Comparison of ENCODE assay signal across 28 mouse cellular contexts in the genomic region with DNA sequence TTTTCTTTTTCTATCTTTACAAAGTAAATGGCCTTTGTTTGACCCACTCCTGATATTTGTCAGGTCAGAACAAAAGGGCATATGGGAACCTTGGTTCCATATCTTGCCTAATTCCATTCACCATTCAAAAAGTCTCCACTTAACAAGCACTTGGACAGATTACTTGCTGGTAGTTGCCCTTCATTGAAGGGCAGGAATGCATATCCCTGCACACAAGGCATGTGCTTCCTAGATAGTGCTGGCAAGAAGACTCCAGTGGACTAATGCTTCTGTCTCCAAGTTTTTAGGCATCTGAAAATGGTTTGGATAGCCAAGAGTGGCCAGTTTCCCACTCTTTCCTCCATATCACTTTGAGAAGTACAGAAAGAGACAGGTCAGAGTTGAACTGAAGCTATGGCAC. TPM values are rescaled to one million over a fixed set of nuclear protein-coding genes. Genes with fewer than 3 reads are reported as not detected.
DNase-seq lines count a peak whose midpoint lies in the region; TF ChIP-seq lines count a peak whose summit lies in the region.
"Had no signal": no experiment of that assay in that cellular context is flagged by ENCODE, and none has a peak within 500 bp of the region (broad histone marks: within the 10 kb centered on the region; RNA-seq: fewer than 3 reads in every experiment).

No protein-coding gene starts in this region.

- TF ChIP-seq POLR2A in kidney, adult 2 months (IDR thresholded peaks at IDR 0.05; ENCODE audit: low read depth, low read length) = no peak

- peaks cover 3% of the 10 kb centered on the region; the same call in 1 of the 2 replicates for H3K4me1 ChIP-seq in kidney, adult 2 months (ENCODE audit: control insufficient read depth, insufficient read depth, low read length)
- H3K4me1 ChIP-seq: embryonic facial prominence, embryonic 12.5 days; forebrain, embryonic 12.5 days; heart, embryonic 12.5 days; hindbrain, embryonic 15.5 days had no signal

- H3K27ac ChIP-seq in kidney, adult 2 months (ENCODE audit: insufficient read depth, low read depth, low read length) = peak overlapping the region; percentile 82; the same call in 1 of the 2 replicates
- H3K27ac ChIP-seq: embryonic facial prominence, embryonic 12.5 days; forebrain, embryonic 12.5 days; heart, adult 2 months; hindbrain, embryonic 15.5 days had no signal

- peak; percentile 12 to 27 for DNase-seq in adrenal gland, adult (ENCODE audit: inconsistent age in 2 of 2, low spot score in 1 of 2)
- DNase-seq in adrenal gland, postnatal 10 days = no peak
- DNase-seq in kidney, adult 2 months = peak; percentile 38
- DNase-seq in kidney, postnatal 14 days = no peak
- DNase-seq in Muller cell, postnatal 12 days (ENCODE audit: inconsistent ontology term) = peak; percentile 53
- peak; percentile 26 for DNase-seq in gonadal fat pad, adult 2 months (ENCODE audit: low read depth)
- DNase-seq in T-cell, adult 2 months (ENCODE audit: low spot score) = no peak
- DNase-seq: adrenal gland, adult 8-10 months; B cell, adult 2 months; cerebellum, adult 11-12 months; cerebellum, adult 9-10 months; cerebellum, postnatal 25 days; forebrain, postnatal 0 days; heart, adult 2 months; heart, postnatal 36 days had no signal

- H3K27me3 ChIP-seq in kidney, adult 2 months (replicated peaks; ENCODE audit: control insufficient read depth, insufficient read depth, low read length) = no peaks in the 10 kb centered on the region
- H3K27me3 ChIP-seq: embryonic facial prominence, embryonic 12.5 days; forebrain, embryonic 12.5 days; heart, embryonic 12.5 days; hindbrain, embryonic 15.5 days had no signal

- H3K4me3 ChIP-seq in kidney, adult 2 months (ENCODE audit: insufficient read depth, low read depth, low read length) = no peak overlapping the region
- H3K4me3 ChIP-seq: embryonic facial prominence, embryonic 12.5 days; forebrain, embryonic 12.5 days; heart, adult 2 months; heart, embryonic 12.5 days; hindbrain, embryonic 15.5 days had no signal

- TF ChIP-seq CTCF in kidney, adult 2 months (conservative IDR thresholded peaks at IDR 0.05; ENCODE audit: insufficient read depth, insufficient read length, low read depth, low read length) = no peak

- H3K36me3 ChIP-seq in kidney, adult 2 months (ENCODE audit: control insufficient read depth, insufficient read depth, low read length) = no peaks in the 10 kb centered on the region
- H3K36me3 ChIP-seq: embryonic facial prominence, embryonic 12.5 days; forebrain, embryonic 12.5 days; G1E; heart, embryonic 12.5 days; hindbrain, embryonic 15.5 days had no signal

RNA-seq across cellular contexts. Expression of gene Ugt2a1, which starts 8.7 kb away (rescaled TPM):
- not detected for total RNA-seq in adrenal gland, postnatal 10 days (2021)
- not detected in 2 replicates for polyA plus RNA-seq in kidney, adult 2 months (2012; rRNA removed)
- not detected in 2 replicates for polyA plus RNA-seq in gonadal fat pad, adult 2 months (2012; rRNA removed)
- total RNA-seq: adrenal gland, adult 8-10 months; adrenal gland, postnatal 4 days; forebrain, postnatal 0 days; G1E; gastrocnemius, adult 8-10 months; gastrocnemius, postnatal 4 days; heart, adult 2 months; heart, postnatal 36 days had no signal
- polyA plus RNA-seq: brain, embryonic 14.5 days; CD4-positive, CD25-positive, alpha-beta regulatory T cell, adult 4 months; cortical plate, adult 2 months; forebrain, postnatal 0 days; G1E; heart, adult 2 months; heart, embryonic 12.5 days; heart, embryonic 16.5 days; hindbrain, embryonic 11.5 days; hindbrain, embryonic 15.5 days had no signal

RNA-seq across cellular contexts. Expression of gene Gm43638, which starts 12.7 kb away (rescaled TPM):
- total RNA-seq in adrenal gland, postnatal 10 days (2021) = not detected
- not detected in 2 replicates for polyA plus RNA-seq in kidney, adult 2 months (2012; rRNA removed)
- polyA plus RNA-seq in gonadal fat pad, adult 2 months (2012; rRNA removed) = not detected in 2 replicates
- total RNA-seq: adrenal gland, adult 8-10 months; adrenal gland, postnatal 4 days; forebrain, postnatal 0 days; G1E; gastrocnemius, adult 8-10 months; gastrocnemius, postnatal 4 days; heart, adult 2 months; heart, postnatal 36 days had no signal
- polyA plus RNA-seq: brain, embryonic 14.5 days; CD4-positive, CD25-positive, alpha-beta regulatory T cell, adult 4 months; cortical plate, adult 2 months; embryonic facial prominence, embryonic 12.5 days; forebrain, embryonic 12.5 days; forebrain, postnatal 0 days; G1E; heart, adult 2 months; heart, embryonic 12.5 days; heart, embryonic 16.5 days; hindbrain, embryonic 11.5 days; hindbrain, embryonic 15.5 days had no signal

RNA-seq across cellular contexts. Expression of gene Ugt2a2, which starts 17.3 kb away (rescaled TPM):
- total RNA-seq in adrenal gland, postnatal 10 days (2021) = not detected
- not detected in 2 replicates for polyA plus RNA-seq in kidney, adult 2 months (2012; rRNA removed)
- polyA plus RNA-seq in gonadal fat pad, adult 2 months (2012; rRNA removed) = 0.04 TPM in 1 of 2 replicates, not detected in the other
- total RNA-seq: adrenal gland, postnatal 4 days; forebrain, postnatal 0 days; G1E; gastrocnemius, adult 8-10 months; gastrocnemius, postnatal 4 days; heart, adult 2 months; heart, postnatal 36 days had no signal
- polyA plus RNA-seq: brain, embryonic 14.5 days; CD4-positive, CD25-positive, alpha-beta regulatory T cell, adult 4 months; cortical plate, adult 2 months; embryonic facial prominence, embryonic 12.5 days; forebrain, embryonic 12.5 days; forebrain, postnatal 0 days; G1E; heart, adult 2 months; heart, embryonic 12.5 days; heart, embryonic 16.5 days; hindbrain, embryonic 11.5 days; hindbrain, embryonic 15.5 days had no signal

RNA-seq across cellular contexts. Expression of gene Sult1b1, which starts 38.7 kb away (rescaled TPM):
- under 1 TPM; 0.30 to 0.84 TPM for total RNA-seq in adrenal gland, postnatal 10 days (2021)
- 0.72 and 0.92 TPM in 2 replicates for polyA plus RNA-seq in kidney, adult 2 months (2012; rRNA removed)
- 0.05 TPM in 1 of 2 replicates, not detected in the other for polyA plus RNA-seq in gonadal fat pad, adult 2 months (2012; rRNA removed)
- total RNA-seq: adrenal gland, adult 8-10 months; forebrain, postnatal 0 days; gastrocnemius, adult 8-10 months; gastrocnemius, postnatal 4 days; heart, adult 2 months; heart, postnatal 36 days had no signal
- polyA plus RNA-seq: brain, embryonic 14.5 days; CD4-positive, CD25-positive, alpha-beta regulatory T cell, adult 4 months; cortical plate, adult 2 months; forebrain, embryonic 12.5 days; forebrain, postnatal 0 days; G1E; heart, embryonic 12.5 days; hindbrain, embryonic 15.5 days had no signal

Comparison
In these comparisons a context has a peak if more than half of its experiments do, and no peak if none do; other contexts are left out.
1. DNase-seq: peak in adrenal gland, adult (2 of 2), kidney, adult 2 months (single experiment), Muller cell, postnatal 12 days (single experiment) and gonadal fat pad, adult 2 months (single experiment); none in adrenal gland, postnatal 10 days (single experiment), kidney, postnatal 14 days (single experiment) and T-cell, adult 2 months (single experiment).